Mouse (Mus musculus) bone marrow, adult 2 months (tissue): Measurements from ENCODE around the gene Sp4.

Experiments used
- CTCF ChIP-seq: fragments of 200-500 bp; IDR thresholded peaks from 2 replicates; pipeline ENCODE4 v1.5.1; 2011; ENCODE audit warnings: low read length, control low read depth; ENCODE audit not compliant: control insufficient read depth, insufficient read depth
- POLR2A ChIP-seq: fragments of 200-500 bp; IDR thresholded peaks from 2 replicates; pipeline ENCODE4 v1.6.1; 2011; ENCODE audit warnings: low read depth, mild to moderate bottlenecking, control low read depth, low read length, borderline replicate concordance; ENCODE audit not compliant: control insufficient read depth

DNA sequence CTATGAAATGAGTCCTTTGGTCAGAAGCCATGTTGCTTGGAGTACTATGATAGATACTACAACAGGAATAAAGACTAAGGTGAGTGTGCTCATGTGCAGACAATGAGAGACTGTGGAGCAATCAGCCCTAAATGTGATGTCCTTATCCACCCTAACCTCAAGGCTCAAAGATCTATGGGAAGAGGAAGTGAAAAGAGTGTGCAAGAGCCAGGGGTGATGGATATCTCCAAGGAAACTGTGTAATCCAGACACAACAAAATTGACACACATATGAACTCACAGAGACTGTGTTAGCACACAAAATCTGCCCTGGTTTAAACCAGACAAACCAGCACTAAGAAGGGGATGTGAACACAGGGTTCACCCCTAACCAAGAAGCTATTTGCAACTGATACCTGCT, 81.2 kb downstream of the Sp4 start:
- TF ChIP-seq CTCF (no peak), POLR2A (no peak)
